Mouse (Mus musculus): Measurements from ENCODE around the gene Hes1. TPM values are rescaled to one million over a fixed set of nuclear protein-coding genes. Genes with fewer than 3 reads are reported as not detected.

Gene Hes1
- total RNA-seq, 1 experiment = 17.5 TPM

- Histone ChIP-seq H3K4me3 (ENCODE audit: insufficient read depth in 1 of 2, low read depth in 1 of 2, low read length in 2 of 2, poor library complexity in 1 of 2, severe bottlenecking in 1 of 2) (no peak overlapping the region), H3K27ac (ENCODE audit: insufficient read depth, low read depth, low read length, poor library complexity, severe bottlenecking) (no peak overlapping the region), H3K9me3 (ENCODE audit: control insufficient read depth, insufficient read depth, low read depth, low read length) (no peaks in the 10 kb centered on the region), H3K4me1 (ENCODE audit: control insufficient read depth in 2 of 2, insufficient read depth in 2 of 2, low read length in 2 of 2, poor library complexity in 1 of 2) (peaks cover 5 to 6% of the 10 kb centered on the region in 2 experiments; a peak in 2 of 4 replicates), H3K36me3 (ENCODE audit: control insufficient read depth, insufficient read depth, low read length, poor library complexity, severe bottlenecking) (no peaks in the 10 kb centered on the region), H3K9ac (ENCODE audit: insufficient read depth, low read depth, low read length, poor library complexity, severe bottlenecking) (no peak overlapping the region)
- in situ Hi-C loops (cut with MboI; ENCODE audit: low sequenced_read_pairs in 2 of 2, unreplicated experiment in 2 of 2) = no loop called here
- no peak for DNase-seq (ENCODE audit: low read depth, low spot score)
- TF ChIP-seq ZC3H11A (IDR thresholded peaks at IDR 0.05; ENCODE audit: borderline replicate concordance, low read depth, low read length) = no peak
- TF ChIP-seq HCFC1 (IDR thresholded peaks at IDR 0.05; ENCODE audit: borderline replicate concordance, insufficient read depth, low read length) = no peak
- TF ChIP-seq MAFK (IDR thresholded peaks at IDR 0.05; ENCODE audit: insufficient read depth, low read depth, low read length) = no peak
- TF ChIP-seq CHD2 (IDR thresholded peaks at IDR 0.05; ENCODE audit: low read depth, low read length) = no peak
- TF ChIP-seq ZNF384 (IDR thresholded peaks at IDR 0.05; ENCODE audit: low read depth, low read length) = no peak
These were observed 47.4 kb downstream of the Hes1 start for GRCm38 (mm10) chr16:30111566-30111965.

GRCm38 (mm10) chr16:30113170-30113569 is 49.0 kb downstream of the Hes1 start:
- in situ Hi-C loops (cut with MboI; ENCODE audit: low sequenced_read_pairs in 2 of 2, unreplicated experiment in 2 of 2) = no loop called here
- DNase-seq (ENCODE audit: low read depth, low spot score) = no peak
- H3K9ac ChIP-seq (ENCODE audit: insufficient read depth, low read depth, low read length, poor library complexity, severe bottlenecking) = no peak overlapping the region
- no peaks in the 10 kb centered on the region for H3K36me3 ChIP-seq (ENCODE audit: control insufficient read depth, insufficient read depth, low read length, poor library complexity, severe bottlenecking)
- H3K27ac ChIP-seq (ENCODE audit: insufficient read depth, low read depth, low read length, poor library complexity, severe bottlenecking) = no peak overlapping the region
- no peak for TF ChIP-seq ZNF384 (IDR thresholded peaks at IDR 0.05; ENCODE audit: low read depth, low read length)
- no peak for TF ChIP-seq ZC3H11A (IDR thresholded peaks at IDR 0.05; ENCODE audit: borderline replicate concordance, low read depth, low read length)
- no peak for TF ChIP-seq CHD2 (IDR thresholded peaks at IDR 0.05; ENCODE audit: low read depth, low read length)
- no peak for TF ChIP-seq MAFK (IDR thresholded peaks at IDR 0.05; ENCODE audit: insufficient read depth, low read depth, low read length)
- no peak for TF ChIP-seq HCFC1 (IDR thresholded peaks at IDR 0.05; ENCODE audit: borderline replicate concordance, insufficient read depth, low read length)
- H3K4me1 ChIP-seq (ENCODE audit: control insufficient read depth in 2 of 2, insufficient read depth in 2 of 2, low read length in 2 of 2, poor library complexity in 1 of 2) = peaks cover 5 to 6% of the 10 kb centered on the region in 2 experiments; a peak in 2 of 4 replicates
- no peak overlapping the region for H3K4me3 ChIP-seq (ENCODE audit: insufficient read depth in 1 of 2, low read depth in 1 of 2, low read length in 2 of 2, poor library complexity in 1 of 2, severe bottlenecking in 1 of 2)
- H3K9me3 ChIP-seq (ENCODE audit: control insufficient read depth, insufficient read depth, low read depth, low read length) = no peaks in the 10 kb centered on the region

- no peak for TF ChIP-seq ZNF384 (IDR thresholded peaks at IDR 0.05; ENCODE audit: low read depth, low read length)
- TF ChIP-seq ZC3H11A (IDR thresholded peaks at IDR 0.05; ENCODE audit: borderline replicate concordance, low read depth, low read length) = no peak
- no peak for TF ChIP-seq MAFK (IDR thresholded peaks at IDR 0.05; ENCODE audit: insufficient read depth, low read depth, low read length)
- no peak for TF ChIP-seq HCFC1 (IDR thresholded peaks at IDR 0.05; ENCODE audit: borderline replicate concordance, insufficient read depth, low read length)
- no peak for TF ChIP-seq CHD2 (IDR thresholded peaks at IDR 0.05; ENCODE audit: low read depth, low read length)
- H3K9ac ChIP-seq (ENCODE audit: insufficient read depth, low read depth, low read length, poor library complexity, severe bottlenecking) = no peak overlapping the region
- in situ Hi-C loops (cut with MboI; ENCODE audit: low sequenced_read_pairs in 2 of 2, unreplicated experiment in 2 of 2) = no loop called here
- no peaks in the 10 kb centered on the region for H3K9me3 ChIP-seq (ENCODE audit: control insufficient read depth, insufficient read depth, low read depth, low read length)
- H3K36me3 ChIP-seq (ENCODE audit: control insufficient read depth, insufficient read depth, low read length, poor library complexity, severe bottlenecking) = no peaks in the 10 kb centered on the region
- no peak overlapping the region for H3K4me3 ChIP-seq (ENCODE audit: insufficient read depth in 1 of 2, low read depth in 1 of 2, low read length in 2 of 2, poor library complexity in 1 of 2, severe bottlenecking in 1 of 2)
- no peak for DNase-seq (ENCODE audit: low read depth, low spot score)
- no peak overlapping the region for H3K27ac ChIP-seq (ENCODE audit: insufficient read depth, low read depth, low read length, poor library complexity, severe bottlenecking)
- peaks cover 5 to 6% of the 10 kb centered on the region in 2 experiments; a peak in 2 of 4 replicates for H3K4me1 ChIP-seq (ENCODE audit: control insufficient read depth in 2 of 2, insufficient read depth in 2 of 2, low read length in 2 of 2, poor library complexity in 1 of 2)
These were observed 49.6 kb downstream of the Hes1 start for GRCm38 (mm10) chr16:30113800-30114199.

- H3K9ac ChIP-seq (ENCODE audit: insufficient read depth, low read depth, low read length, poor library complexity, severe bottlenecking) = no peak overlapping the region
- no peak for TF ChIP-seq ZC3H11A (IDR thresholded peaks at IDR 0.05; ENCODE audit: borderline replicate concordance, low read depth, low read length)
- TF ChIP-seq CHD2 (IDR thresholded peaks at IDR 0.05; ENCODE audit: low read depth, low read length) = no peak
- TF ChIP-seq HCFC1 (IDR thresholded peaks at IDR 0.05; ENCODE audit: borderline replicate concordance, insufficient read depth, low read length) = no peak
- TF ChIP-seq ZNF384 (IDR thresholded peaks at IDR 0.05; ENCODE audit: low read depth, low read length) = no peak
- TF ChIP-seq MAFK (IDR thresholded peaks at IDR 0.05; ENCODE audit: insufficient read depth, low read depth, low read length) = no peak
- DNase-seq (ENCODE audit: low read depth, low spot score) = no peak
- no peak overlapping the region for H3K4me3 ChIP-seq (ENCODE audit: insufficient read depth in 1 of 2, low read depth in 1 of 2, low read length in 2 of 2, poor library complexity in 1 of 2, severe bottlenecking in 1 of 2)
- H3K4me1 ChIP-seq (ENCODE audit: control insufficient read depth in 2 of 2, insufficient read depth in 2 of 2, low read length in 2 of 2, poor library complexity in 1 of 2) = peaks cover 5 to 6% of the 10 kb centered on the region in 2 experiments; a peak in 2 of 4 replicates
- in situ Hi-C loops (cut with MboI; ENCODE audit: low sequenced_read_pairs in 2 of 2, unreplicated experiment in 2 of 2) = no loop called here
- H3K36me3 ChIP-seq (ENCODE audit: control insufficient read depth, insufficient read depth, low read length, poor library complexity, severe bottlenecking) = no peaks in the 10 kb centered on the region
- H3K9me3 ChIP-seq (ENCODE audit: control insufficient read depth, insufficient read depth, low read depth, low read length) = no peaks in the 10 kb centered on the region
- no peak overlapping the region for H3K27ac ChIP-seq (ENCODE audit: insufficient read depth, low read depth, low read length, poor library complexity, severe bottlenecking)
These were observed 50.3 kb downstream of the Hes1 start for GRCm38 (mm10) chr16:30114451-30114850.

Other genes starting within 250 kb of the Hes1 start
- not detected in 2 replicates for gene Cpn2, start 203.1 kb downstream of the Hes1 start, total RNA-seq (2012; rRNA removed)
- gene Lrrc15, start 218.9 kb downstream of the Hes1 start, total RNA-seq (2012; rRNA removed) = 1.8 TPM in 2 replicates
- 0.31 and 0.48 TPM in 2 replicates for gene Gp5, start 246.4 kb downstream of the Hes1 start, total RNA-seq (2012; rRNA removed)